ENCODE assay signal across 19 mouse cellular contexts in the genomic region with DNA sequence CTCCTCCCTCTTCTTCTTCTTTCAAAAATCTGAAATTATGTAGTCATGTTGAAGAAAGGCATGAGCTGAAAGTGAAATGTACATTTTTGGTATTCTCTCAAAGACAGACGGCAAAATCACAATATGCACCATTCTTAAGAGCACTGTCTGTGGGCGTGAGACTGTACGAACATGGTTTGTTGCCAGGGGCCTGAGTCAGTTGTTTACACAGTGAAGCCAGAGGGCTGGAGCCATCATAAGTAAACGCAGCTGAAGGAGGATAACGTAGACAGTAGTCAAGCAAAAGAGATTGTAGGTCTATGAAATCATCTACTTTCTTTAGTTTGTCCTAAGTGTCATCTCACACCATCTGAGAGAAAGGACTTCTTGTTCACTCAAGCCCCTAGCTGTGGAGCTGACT. TPM values are rescaled to one million over a fixed set of nuclear protein-coding genes. Genes with fewer than 3 reads are reported as not detected.
DNase-seq lines count a peak whose midpoint lies in the region; ATAC-seq lines count a peak whose summit lies in the region.
"Had no signal": no experiment of that assay in that cellular context is flagged by ENCODE, and none has a peak within 500 bp of the region (broad histone marks: within the 10 kb centered on the region; RNA-seq: fewer than 3 reads in every experiment).

No protein-coding gene starts in this region.

- H3K9me3 ChIP-seq in heart, embryonic 11.5 days (replicated peaks; ENCODE audit: control insufficient read depth, low read length), result no peaks in the 10 kb centered on the region
- H3K9me3 ChIP-seq in midbrain, embryonic 13.5 days, result no peaks in the 10 kb centered on the region
- H3K9me3 ChIP-seq: embryonic facial prominence, embryonic 12.5 days; intestine, embryonic 15.5 days; liver, embryonic 15.5 days had no signal

- H3K4me3 ChIP-seq in heart, embryonic 11.5 days (ENCODE audit: low read depth, low read length), result no peak overlapping the region
- H3K4me3 ChIP-seq in midbrain, embryonic 13.5 days (replicated peaks), result no peak overlapping the region
- H3K4me3 ChIP-seq: embryonic facial prominence, embryonic 12.5 days; intestine, embryonic 15.5 days; liver, embryonic 15.5 days; megakaryocyte, embryonic 14.5 days had no signal

- no peaks in the 10 kb centered on the region for H3K4me1 ChIP-seq in heart, embryonic 11.5 days (ENCODE audit: control insufficient read depth, insufficient read depth, low read length)
- H3K4me1 ChIP-seq in midbrain, embryonic 13.5 days (replicated peaks), result peaks cover 20% of the 10 kb centered on the region
- H3K4me1 ChIP-seq: embryonic facial prominence, embryonic 12.5 days; intestine, embryonic 15.5 days; liver, embryonic 15.5 days; megakaryocyte, embryonic 14.5 days had no signal

- WGBS in heart, embryonic 11.5 days (ENCODE audit: insufficient replicate concordance), result 61% methylated on average over 5 of the region's 5 CpGs
- 86% methylated on average over 5 of the region's 5 CpGs for WGBS in midbrain, embryonic 13.5 days

- no peaks in the 10 kb centered on the region for H3K36me3 ChIP-seq in heart, embryonic 11.5 days (ENCODE audit: control insufficient read depth, insufficient read depth, low read length)
- no peaks in the 10 kb centered on the region for H3K36me3 ChIP-seq in midbrain, embryonic 13.5 days
- H3K36me3 ChIP-seq: embryonic facial prominence, embryonic 12.5 days; intestine, embryonic 15.5 days; liver, embryonic 15.5 days had no signal

- no peaks in the 10 kb centered on the region for H3K27me3 ChIP-seq in heart, embryonic 11.5 days (ENCODE audit: control insufficient read depth, insufficient read depth, low read length)
- 0 out of 2 replicates have a peak, but pooled peaks cover 3% of the 10 kb centered on the region for H3K27me3 ChIP-seq in midbrain, embryonic 13.5 days
- H3K27me3 ChIP-seq: embryonic facial prominence, embryonic 12.5 days; intestine, embryonic 15.5 days; liver, embryonic 15.5 days; megakaryocyte, embryonic 14.5 days had no signal

- peak; percentile 87 for DNase-seq in heart, adult 11 months
- peak; percentile 35 to 40 for DNase-seq in left cerebral cortex, postnatal 36 days (ENCODE audit: low spot score in 2 of 2)
- no peak for DNase-seq in left cerebral cortex, adult 11 months (ENCODE audit: low spot score)
- peak; percentile 69 for DNase-seq in brain, adult 2 months (ENCODE audit: low read depth, low spot score)
- peak; percentile 24 for DNase-seq in lung, postnatal 25 days (ENCODE audit: low spot score)
- no peak for DNase-seq in T-cell, adult 2 months (ENCODE audit: low spot score)
- DNase-seq: cerebellum, adult 9-10 months; gastrocnemius, postnatal 25 days; right cerebral cortex, postnatal 25 days; thymus, postnatal 4 days had no signal

- no peak overlapping the region for H3K27ac ChIP-seq in heart, embryonic 11.5 days (ENCODE audit: low read depth, low read length)
- no peak overlapping the region for H3K27ac ChIP-seq in midbrain, embryonic 13.5 days
- H3K27ac ChIP-seq: embryonic facial prominence, embryonic 12.5 days; hindbrain, embryonic 14.5 days; intestine, embryonic 15.5 days; liver, embryonic 15.5 days had no signal

- intact Hi-C loops in left cerebral cortex, postnatal 36 days (cut with DNase I), result no loop called here

- no peak for ATAC-seq in heart, embryonic 11.5 days (replicated peaks; ENCODE audit: insufficient number of reproducible peaks, low FRiP score, low TSS enrichment)
- ATAC-seq in midbrain, embryonic 13.5 days, result no peak
- ATAC-seq: activated CD4-positive, CD25-positive, alpha-beta regulatory T cell, adult 4 months; intestine, embryonic 15.5 days; midbrain, embryonic 16.5 days had no signal

- H3K4me2 ChIP-seq in heart, embryonic 11.5 days, result no peak overlapping the region
- H3K4me2 ChIP-seq in midbrain, embryonic 13.5 days (replicated peaks), result no peak overlapping the region
- H3K4me2 ChIP-seq: embryonic facial prominence, embryonic 12.5 days; hindbrain, embryonic 14.5 days; intestine, embryonic 15.5 days; liver, embryonic 15.5 days had no signal

- H3K9ac ChIP-seq in heart, embryonic 11.5 days (ENCODE audit: low read depth, low read length), result no peak overlapping the region
- H3K9ac ChIP-seq in midbrain, embryonic 13.5 days (replicated peaks), result no peak overlapping the region
- H3K9ac ChIP-seq: embryonic facial prominence, embryonic 12.5 days; hindbrain, embryonic 14.5 days; intestine, embryonic 15.5 days; liver, embryonic 15.5 days had no signal

RNA-seq across cellular contexts. Expression of a gene that starts 21.0 kb away (rescaled TPM):
- 7.4 TPM in 2 replicates for polyA plus RNA-seq in heart, embryonic 11.5 days (2014; fragmentation: Nextera tagmentation; extraction: Ambion mirVana)
- total RNA-seq in left cerebral cortex, postnatal 36 days (2021), result 100 to 1,000 TPM; 173 to 182 TPM
- 36.5 and 37.5 TPM in 2 replicates for polyA plus RNA-seq in midbrain, embryonic 13.5 days (2015; fragmentation: Nextera tagmentation; extraction: Ambion mirVana)

Comparison
In these comparisons a context has a peak if more than half of its experiments do, and no peak if none do; other contexts are left out.
1. DNase-seq: peak in heart, adult 11 months (single experiment), left cerebral cortex, postnatal 36 days (2 of 2), brain, adult 2 months (single experiment) and lung, postnatal 25 days (single experiment); none in left cerebral cortex, adult 11 months (single experiment) and T-cell, adult 2 months (single experiment).